In genomic region chr14:48207746-48208640, GRCm38 (mm10) we compare ENCODE assay signal across 9 mouse cellular contexts.
DNase-seq lines count a peak whose midpoint lies in the region; ATAC-seq and TF ChIP-seq lines count a peak whose summit lies in the region.
"Had no signal": no experiment of that assay in that cellular context is flagged by ENCODE, and none has a peak within 500 bp of the region (broad histone marks: within the 10 kb centered on the region; RNA-seq: fewer than 3 reads in every experiment).

No protein-coding gene starts in this region.

- H3K9ac ChIP-seq in heart, embryonic 15.5 days: no peak overlapping the region
- no peak overlapping the region for H3K9ac ChIP-seq in heart, embryonic 12.5 days
- no peak overlapping the region for H3K9ac ChIP-seq in embryonic facial prominence, embryonic 15.5 days
- no peak overlapping the region for H3K9ac ChIP-seq in midbrain, embryonic 16.5 days (ENCODE audit: low read depth, low read length)

- H3ac ChIP-seq in C2C12 (ENCODE audit: control insufficient read depth, insufficient read length, low read depth): no peak overlapping the region

- H3K79me2 ChIP-seq in C2C12 (ENCODE audit: control insufficient read depth, insufficient read depth): no peaks in the 10 kb centered on the region

- no peak overlapping the region for H3K4me3 ChIP-seq in heart, embryonic 15.5 days
- H3K4me3 ChIP-seq in heart, embryonic 12.5 days: no peak overlapping the region
- H3K4me3 ChIP-seq in C2C12 (ENCODE audit: insufficient read depth, poor library complexity, severe bottlenecking): no peak overlapping the region
- H3K4me3 ChIP-seq in embryonic facial prominence, embryonic 15.5 days (replicated peaks): no peak overlapping the region
- H3K4me3 ChIP-seq in midbrain, embryonic 16.5 days (ENCODE audit: low read depth, low read length): no peak overlapping the region

- no peak for TF ChIP-seq CTCF in C2C12 (IDR thresholded peaks at IDR 0.05; ENCODE audit: control insufficient read depth, insufficient read depth, insufficient read length)

- no peaks in the 10 kb centered on the region for H3K36me3 ChIP-seq in heart, embryonic 15.5 days
- H3K36me3 ChIP-seq in heart, embryonic 12.5 days: no peaks in the 10 kb centered on the region
- H3K36me3 ChIP-seq in C2C12 (ENCODE audit: control insufficient read depth, insufficient read depth): no peaks in the 10 kb centered on the region
- no peaks in the 10 kb centered on the region for H3K36me3 ChIP-seq in embryonic facial prominence, embryonic 15.5 days
- no peaks in the 10 kb centered on the region for H3K36me3 ChIP-seq in midbrain, embryonic 16.5 days (ENCODE audit: control insufficient read depth, insufficient read depth, low read length)

- no peaks in the 10 kb centered on the region; the same call in 1 of the 2 replicates for H3K27me3 ChIP-seq in heart, embryonic 15.5 days
- peaks cover 13% of the 10 kb centered on the region for H3K27me3 ChIP-seq in heart, embryonic 12.5 days (replicated peaks)
- no peaks in the 10 kb centered on the region for H3K27me3 ChIP-seq in C2C12 (ENCODE audit: control insufficient read depth, insufficient read depth, insufficient read length)
- no peaks in the 10 kb centered on the region for H3K27me3 ChIP-seq in embryonic facial prominence, embryonic 15.5 days
- no peaks in the 10 kb centered on the region for H3K27me3 ChIP-seq in midbrain, embryonic 16.5 days (ENCODE audit: control insufficient read depth, insufficient read depth, low read depth, low read length)

- H3K27ac ChIP-seq in heart, embryonic 15.5 days: 0 out of 2 replicates have a peak overlapping the region, but pooled peaks have one; percentile 13
- H3K27ac ChIP-seq in heart, embryonic 12.5 days (ENCODE audit: poor library complexity, severe bottlenecking): no peak overlapping the region
- 0 out of 2 replicates have a peak overlapping the region, but pooled peaks have one; percentile 3 for H3K27ac ChIP-seq in embryonic facial prominence, embryonic 15.5 days (replicated peaks)
- peak overlapping the region; percentile 48; the same call in 1 of the 2 replicates for H3K27ac ChIP-seq in midbrain, embryonic 16.5 days (ENCODE audit: low read length)

- no peaks in the 10 kb centered on the region for H3K9me3 ChIP-seq in heart, embryonic 15.5 days (replicated peaks)
- no peaks in the 10 kb centered on the region for H3K9me3 ChIP-seq in heart, embryonic 12.5 days (replicated peaks)
- no peaks in the 10 kb centered on the region for H3K9me3 ChIP-seq in embryonic facial prominence, embryonic 15.5 days (replicated peaks)
- no peaks in the 10 kb centered on the region for H3K9me3 ChIP-seq in midbrain, embryonic 16.5 days (replicated peaks; ENCODE audit: control insufficient read depth, low read length, poor library complexity, severe bottlenecking)

- no peaks in the 10 kb centered on the region for H3K79me3 ChIP-seq in C2C12 (ENCODE audit: low read depth)

- ATAC-seq in heart, embryonic 15.5 days (replicated peaks; ENCODE audit: insufficient number of reproducible peaks, insufficient read depth, low FRiP score, low read depth): no peak
- ATAC-seq in heart, embryonic 12.5 days (ENCODE audit: insufficient number of reproducible peaks, low FRiP score): no peak
- ATAC-seq in embryonic facial prominence, embryonic 15.5 days (ENCODE audit: insufficient number of reproducible peaks, low FRiP score, low TSS enrichment, low read depth): no peak
- ATAC-seq in midbrain, embryonic 16.5 days: no peak

- no peak for DNase-seq in liver
- no peak for DNase-seq in thymus, postnatal 36 days
- DNase-seq: adrenal gland, postnatal 10 days; kidney, adult 18-20 months had no signal

- WGBS in heart, embryonic 15.5 days: 63% methylated on average over 12 of the region's 12 CpGs
- WGBS in heart, embryonic 12.5 days: 63% methylated on average over 12 of the region's 12 CpGs
- WGBS in embryonic facial prominence, embryonic 15.5 days: 63% methylated on average over 12 of the region's 12 CpGs
- 69% methylated on average over 12 of the region's 12 CpGs for WGBS in midbrain, embryonic 16.5 days

- H3K4me1 ChIP-seq in heart, embryonic 15.5 days (replicated peaks): peaks cover 11% of the 10 kb centered on the region
- peaks cover 17% of the 10 kb centered on the region for H3K4me1 ChIP-seq in heart, embryonic 12.5 days (replicated peaks)
- H3K4me1 ChIP-seq in embryonic facial prominence, embryonic 15.5 days: peaks cover 15% of the 10 kb centered on the region; the same call in 1 of the 2 replicates
- peaks cover 18% of the 10 kb centered on the region for H3K4me1 ChIP-seq in midbrain, embryonic 16.5 days (ENCODE audit: control insufficient read depth, insufficient read depth, low read length)

- peak overlapping the region; percentile 15; the same call in 1 of the 2 replicates for H3K4me2 ChIP-seq in heart, embryonic 15.5 days
- no peak overlapping the region for H3K4me2 ChIP-seq in heart, embryonic 12.5 days
- H3K4me2 ChIP-seq in embryonic facial prominence, embryonic 15.5 days (replicated peaks): peak overlapping the region; percentile 23; the same call in 1 of the 2 replicates
- H3K4me2 ChIP-seq in midbrain, embryonic 16.5 days (ENCODE audit: low read length): peak overlapping the region; percentile 42; the same call in 1 of the 2 replicates

TF ChIP-seq in C2C12, 6 proteins besides CTCF, POLR2A, EP300 and RAD21:
- TF ChIP-seq MYOD1 (IDR thresholded peaks at IDR 0.05; ENCODE audit: control insufficient read depth, insufficient read length, low read depth) (peak; percentile 15), MAX (IDR thresholded peaks at IDR 0.05) (no peak)
